26 mouse cellular contexts compared by ENCODE assay signal in the genomic region with DNA sequence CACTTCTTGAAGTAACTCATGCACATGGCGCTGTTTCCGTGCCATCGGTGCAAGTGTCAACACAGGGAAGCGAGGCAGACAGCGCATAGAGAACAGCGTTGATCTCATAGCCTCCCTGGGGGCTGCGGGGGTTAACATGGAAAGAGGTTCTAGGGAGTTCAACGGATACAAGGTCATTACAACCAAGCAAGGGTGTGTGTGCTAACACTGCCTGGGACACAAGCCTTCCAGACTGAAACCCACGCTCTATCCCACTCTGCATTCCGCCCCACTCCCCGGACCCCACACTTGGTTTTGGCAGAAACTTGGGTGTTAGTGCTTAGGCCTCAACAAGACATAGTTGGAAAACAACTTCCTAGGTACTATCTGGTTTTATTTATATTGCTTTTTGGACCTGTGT.
"Had no signal": no experiment of that assay in that cellular context is flagged by ENCODE, and none has a peak within 500 bp of the region (broad histone marks: within the 10 kb centered on the region; RNA-seq: fewer than 3 reads in every experiment).

No protein-coding gene starts in this region.

- DNase-seq: cerebellum, adult 9-10 months; cerebellum, adult 9-11 months; cerebellum, postnatal 10 days; cerebellum, postnatal 14 days; cerebellum, postnatal 25 days; cerebellum, postnatal 36 days; embryo, embryonic 11 days; forebrain, postnatal 0 days; gastrocnemius, adult 2 months; gastrocnemius, postnatal 10 days; gastrocnemius, postnatal 25 days; gastrocnemius, postnatal 36 days; heart, adult 18-20 months; heart, adult 2 months had no signal

- H3K27me3 ChIP-seq: embryonic facial prominence, embryonic 12.5 days; embryonic facial prominence, embryonic 13.5 days; embryonic facial prominence, embryonic 15.5 days; forebrain, embryonic 12.5 days; forebrain, embryonic 13.5 days; forebrain, embryonic 15.5 days had no signal

- H3K4me3 ChIP-seq: embryonic facial prominence, embryonic 10.5 days; embryonic facial prominence, embryonic 12.5 days; embryonic facial prominence, embryonic 13.5 days; embryonic facial prominence, embryonic 15.5 days; erythroblast, embryonic 14.5 days; forebrain, embryonic 10.5 days; forebrain, embryonic 12.5 days; forebrain, embryonic 13.5 days; forebrain, embryonic 15.5 days; gastrocnemius, adult 2 months; heart, adult 2 months; heart, embryonic 10.5 days had no signal

- ATAC-seq: forebrain, embryonic 13.5 days; forebrain, embryonic 14.5 days; forebrain, embryonic 15.5 days; forebrain, embryonic 16.5 days; forebrain, postnatal 0 days had no signal

- H3K36me3 ChIP-seq: embryonic facial prominence, embryonic 10.5 days; embryonic facial prominence, embryonic 12.5 days; embryonic facial prominence, embryonic 13.5 days; embryonic facial prominence, embryonic 15.5 days; forebrain, embryonic 10.5 days; forebrain, embryonic 12.5 days; forebrain, embryonic 15.5 days; heart, embryonic 10.5 days had no signal
